Mouse (Mus musculus) MEL-GATA-1-ER (cell line): Measurements from ENCODE around the gene Gm49673.
"Not testable (repeated sequence)": the region's sequence is repeated elsewhere in the genome, so short reads cannot be mapped to it uniquely, and the experiment has no call there.

ENCODE experiments used
- DNase-seq: peaks from one replicate; pipeline ENCODE4 v3.0.0-alpha.2; 2012; ENCODE audit warnings: low read depth; ENCODE audit errors: extremely low read depth

Gm49673 gene

GRCm38 (mm10) chr17:8147439-8148316, at the start of gene Gm49673, which contains the start of gene Rnaset2a:
Gene Gm49673, minus strand, starts transcription at chr17:8147788.
Gene Rnaset2a, minus strand, starts transcription at chr17:8148097.
- DNase-seq, result peak; percentile 9

- DNase-seq, result no peak
Observed at GRCm38 (mm10) chr17:8195685-8196376, 48.2 kb upstream of the Gm49673 start.

- DNase-seq, result no peak
Observed at GRCm38 (mm10) chr17:8193678-8194077, 46.1 kb upstream of the Gm49673 start.

GRCm38 (mm10) chr17:8184217-8184616, 36.6 kb upstream of the Gm49673 start:
- no peak for DNase-seq

- DNase-seq, result no peak
Observed at GRCm38 (mm10) chr17:8183815-8184214, 36.2 kb upstream of the Gm49673 start.

- DNase-seq, result no peak
Observed at GRCm38 (mm10) chr17:8177090-8177489, 29.5 kb upstream of the Gm49673 start.

- DNase-seq, result no peak
Observed at GRCm38 (mm10) chr17:8171081-8171480, 23.5 kb upstream of the Gm49673 start.

- DNase-seq, result no peak
Observed at GRCm38 (mm10) chr17:8170331-8170730, 22.7 kb upstream of the Gm49673 start.

- DNase-seq, result not testable (repeated sequence)
Observed at GRCm38 (mm10) chr17:8167436-8167835, 19.8 kb upstream of the Gm49673 start.

- not testable (repeated sequence) for DNase-seq
Observed at GRCm38 (mm10) chr17:8166454-8166853, 18.9 kb upstream of the Gm49673 start.

- DNase-seq, result peak; percentile 2
Observed at GRCm38 (mm10) chr17:8165977-8166376, 18.4 kb upstream of the Gm49673 start.

GRCm38 (mm10) chr17:8165608-8165945, 18.0 kb upstream of the Gm49673 start:
- DNase-seq, result not testable (repeated sequence)

- peak; percentile 16 for DNase-seq
Observed at GRCm38 (mm10) chr17:8164701-8165607, 17.4 kb upstream of the Gm49673 start, which contains the start of gene Fgfr1op. Gene Fgfr1op, plus strand, starts transcription at chr17:8165501.

- DNase-seq, result not testable (repeated sequence)
Observed at GRCm38 (mm10) chr17:8160969-8161368, 13.4 kb upstream of the Gm49673 start.

GRCm38 (mm10) chr17:8158627-8159026, 11.0 kb upstream of the Gm49673 start:
- DNase-seq, result not testable (repeated sequence)

GRCm38 (mm10) chr17:8155982-8156381, 8.4 kb upstream of the Gm49673 start:
- not testable (repeated sequence) for DNase-seq

GRCm38 (mm10) chr17:8155010-8155409, 7.4 kb upstream of the Gm49673 start:
- not testable (repeated sequence) for DNase-seq

- peak; percentile 23 for DNase-seq
Observed at GRCm38 (mm10) chr17:8146931-8147330, 657 bp downstream of the Gm49673 start.

- not testable (repeated sequence) for DNase-seq
Observed at GRCm38 (mm10) chr17:8143802-8144673, 3.5 kb downstream of the Gm49673 start.

- DNase-seq, result peak; percentile 14
Observed at GRCm38 (mm10) chr17:8140210-8140609, 7.4 kb downstream of the Gm49673 start.
